Mouse (Mus musculus): ENCODE measurements at regions not wholly inside any gene's neighbourhood (a gene's known extent, or its start where the extent isn't known, plus 50 kb on each side); places are given as distances from the start of the nearest gene placed in this dataset.
A peak's percentile ranks its signal among the peaks of the same experiment; 100 is the strongest.

- H3K4me1 ChIP-seq, result peaks cover 10% of the 10 kb centered on the region
- H3K9me3 ChIP-seq (replicated peaks), result no peaks in the 10 kb centered on the region
- peak overlapping the region; percentile 36 for H3K4me3 ChIP-seq (replicated peaks)
- peaks cover 13% of the 10 kb centered on the region for H3K27me3 ChIP-seq
- H3K27ac ChIP-seq, result no peak overlapping the region
- H3K36me3 ChIP-seq, result no peaks in the 10 kb centered on the region
- 12% methylated on average over 9 of the region's 9 CpGs for WGBS
- peak overlapping the region; percentile 71 for H3K4me2 ChIP-seq
- H3K9ac ChIP-seq, result no peak overlapping the region
- ATAC-seq (replicated peaks; ENCODE audit: low FRiP score), result no peak
These were observed 57.3 kb upstream of the Cpm start for GRCm38 (mm10) chr10:117571891-117572573.

GRCm38 (mm10) chr10:117570971-117571861 is 58.1 kb upstream of the Cpm start:
- 1% methylated on average over 27 of the region's 27 CpGs for WGBS
- H3K4me2 ChIP-seq, result peak overlapping the region; percentile 71
- H3K36me3 ChIP-seq, result no peaks in the 10 kb centered on the region
- peaks cover 13% of the 10 kb centered on the region for H3K27me3 ChIP-seq
- H3K9me3 ChIP-seq (replicated peaks), result no peaks in the 10 kb centered on the region
- no peak; the same call in 1 of the 2 replicates for ATAC-seq (replicated peaks; ENCODE audit: low FRiP score)
- H3K4me3 ChIP-seq (replicated peaks), result peak overlapping the region; percentile 36
- peaks cover 10% of the 10 kb centered on the region for H3K4me1 ChIP-seq
- peak overlapping the region; percentile 12; the same call in 1 of the 2 replicates for H3K9ac ChIP-seq
- no peak overlapping the region for H3K27ac ChIP-seq

GRCm38 (mm10) chr10:117570091-117570970 is 59.0 kb upstream of the Cpm start:
- H3K4me2 ChIP-seq, result no peak overlapping the region; the same call in 1 of the 2 replicates
- peaks cover 10% of the 10 kb centered on the region for H3K4me1 ChIP-seq
- peaks cover 13% of the 10 kb centered on the region for H3K27me3 ChIP-seq
- no peaks in the 10 kb centered on the region for H3K9me3 ChIP-seq (replicated peaks)
- no peaks in the 10 kb centered on the region for H3K36me3 ChIP-seq
- H3K27ac ChIP-seq, result no peak overlapping the region
- ATAC-seq (replicated peaks; ENCODE audit: low FRiP score), result no peak
- H3K9ac ChIP-seq, result no peak overlapping the region
- WGBS, result 49% methylated on average over 8 of the region's 8 CpGs
- no peak overlapping the region for H3K4me3 ChIP-seq (replicated peaks)

GRCm38 (mm10) chr10:117569301-117570079 is 59.8 kb upstream of the Cpm start:
- Histone ChIP-seq H3K27me3 (peaks cover 13% of the 10 kb centered on the region), H3K9ac (no peak overlapping the region), H3K4me2 (no peak overlapping the region), H3K36me3 (no peaks in the 10 kb centered on the region), H3K4me3 (replicated peaks) (no peak overlapping the region), H3K9me3 (replicated peaks) (no peaks in the 10 kb centered on the region), H3K27ac (no peak overlapping the region), H3K4me1 (peaks cover 10% of the 10 kb centered on the region)
- ATAC-seq (replicated peaks; ENCODE audit: low FRiP score), result no peak
- 69% methylated on average over 11 of the region's 11 CpGs for WGBS

GRCm38 (mm10) chr10:117568472-117569300 is 60.6 kb upstream of the Cpm start:
- Histone ChIP-seq H3K4me2 (no peak overlapping the region), H3K9ac (no peak overlapping the region), H3K9me3 (replicated peaks) (no peaks in the 10 kb centered on the region), H3K27ac (no peak overlapping the region), H3K4me3 (replicated peaks) (no peak overlapping the region), H3K27me3 (peaks cover 13% of the 10 kb centered on the region), H3K4me1 (peaks cover 12% of the 10 kb centered on the region), H3K36me3 (no peaks in the 10 kb centered on the region)
- no peak for ATAC-seq (replicated peaks; ENCODE audit: low FRiP score)
- WGBS, result 91% methylated on average over 13 of the region's 13 CpGs

- no peak overlapping the region for H3K9ac ChIP-seq
- no peaks in the 10 kb centered on the region for H3K9me3 ChIP-seq (replicated peaks)
- 87% methylated on average over 3 of the region's 3 CpGs for WGBS
- no peak overlapping the region for H3K4me2 ChIP-seq
- no peak for ATAC-seq (replicated peaks; ENCODE audit: low FRiP score)
- H3K4me1 ChIP-seq, result peaks cover 17% of the 10 kb centered on the region
- peaks cover 12% of the 10 kb centered on the region for H3K27me3 ChIP-seq
- no peaks in the 10 kb centered on the region for H3K36me3 ChIP-seq
- no peak overlapping the region for H3K27ac ChIP-seq
- H3K4me3 ChIP-seq (replicated peaks), result no peak overlapping the region
These were observed 61.2 kb upstream of the Cpm start for GRCm38 (mm10) chr10:117568138-117568387.

- Histone ChIP-seq H3K4me3 (replicated peaks) (no peak overlapping the region), H3K4me2 (no peak overlapping the region), H3K4me1 (peaks cover 19% of the 10 kb centered on the region), H3K9me3 (replicated peaks) (no peaks in the 10 kb centered on the region), H3K27ac (no peak overlapping the region), H3K27me3 (peaks cover 7% of the 10 kb centered on the region), H3K36me3 (no peaks in the 10 kb centered on the region), H3K9ac (no peak overlapping the region)
- no peak for ATAC-seq (replicated peaks; ENCODE audit: low FRiP score)
- 85% methylated on average over 8 of the region's 8 CpGs for WGBS
These were observed 61.7 kb upstream of the Cpm start for GRCm38 (mm10) chr10:117567379-117568137.

GRCm38 (mm10) chr10:117566648-117567378 is 62.5 kb upstream of the Cpm start:
- Histone ChIP-seq H3K4me2 (no peak overlapping the region), H3K4me1 (peaks cover 22% of the 10 kb centered on the region), H3K9me3 (replicated peaks) (no peaks in the 10 kb centered on the region), H3K27ac (no peak overlapping the region), H3K27me3 (no peaks in the 10 kb centered on the region; the same call in 1 of the 2 replicates), H3K9ac (no peak overlapping the region), H3K36me3 (no peaks in the 10 kb centered on the region), H3K4me3 (replicated peaks) (no peak overlapping the region)
- WGBS, result 91% methylated on average over 8 of the region's 8 CpGs
- ATAC-seq (replicated peaks; ENCODE audit: low FRiP score), result no peak

- H3K27me3 ChIP-seq, result no peaks in the 10 kb centered on the region; the same call in 1 of the 2 replicates
- H3K27ac ChIP-seq, result no peak overlapping the region
- H3K36me3 ChIP-seq, result no peaks in the 10 kb centered on the region
- 87% methylated on average over 3 of the region's 3 CpGs for WGBS
- ATAC-seq (replicated peaks; ENCODE audit: low FRiP score), result no peak
- peaks cover 18% of the 10 kb centered on the region for H3K4me1 ChIP-seq
- no peak overlapping the region for H3K4me3 ChIP-seq (replicated peaks)
- no peak overlapping the region for H3K9ac ChIP-seq
- H3K9me3 ChIP-seq (replicated peaks), result no peaks in the 10 kb centered on the region
- no peak overlapping the region for H3K4me2 ChIP-seq
These were observed 63.1 kb upstream of the Cpm start for GRCm38 (mm10) chr10:117566204-117566603.
